In the genomic region with DNA sequence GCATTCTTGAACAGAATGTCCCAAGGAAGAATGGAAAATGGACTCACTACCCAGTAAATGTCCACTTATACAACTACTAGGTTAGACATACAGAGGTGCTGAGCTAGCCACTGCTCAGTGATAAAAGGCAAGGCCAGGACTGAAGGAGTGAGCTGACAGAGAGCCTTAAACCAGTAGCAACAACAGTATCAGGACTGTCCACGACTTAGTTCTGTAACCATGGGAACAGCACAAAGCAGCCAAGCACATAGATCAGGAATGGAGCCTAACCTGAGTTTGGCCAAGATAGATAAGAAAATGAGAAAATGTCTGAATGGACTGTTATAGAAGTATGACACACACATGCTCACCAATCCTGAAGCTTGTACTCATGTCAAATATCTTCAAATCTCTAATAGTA, we compare ENCODE assay signal across 27 mouse cellular contexts.
DNase-seq lines count a peak whose midpoint lies in the region; ATAC-seq lines count a peak whose summit lies in the region.
"Had no signal": no experiment of that assay in that cellular context is flagged by ENCODE, and none has a peak within 500 bp of the region (broad histone marks: within the 10 kb centered on the region; RNA-seq: fewer than 3 reads in every experiment).

No protein-coding gene starts in this region.

- ATAC-seq in hindbrain, embryonic 16.5 days = 0 out of 2 replicates have a peak, but pooled peaks have one; percentile 45
- ATAC-seq in hindbrain, embryonic 14.5 days (ENCODE audit: low FRiP score) = no peak
- ATAC-seq in midbrain, embryonic 13.5 days = 0 out of 2 replicates have a peak, but pooled peaks have one; percentile 17
- ATAC-seq in midbrain, embryonic 16.5 days = peak; percentile 76; the same call in 1 of the 2 replicates
- ATAC-seq: forebrain, embryonic 16.5 days had no signal

- 17% methylated on average over 1 of the region's 1 CpGs for WGBS in hindbrain, embryonic 16.5 days
- whole genome bisulfite sequencing in hindbrain, embryonic 14.5 days = 36% methylated on average over 1 of the region's 1 CpGs
- 22% methylated on average over 1 of the region's 1 CpGs for WGBS in midbrain, embryonic 13.5 days
- WGBS in midbrain, embryonic 16.5 days = 7% methylated on average over 1 of the region's 1 CpGs

- no peak overlapping the region for H3K4me3 ChIP-seq in hindbrain, embryonic 16.5 days (ENCODE audit: low read length)
- no peak overlapping the region for H3K4me3 ChIP-seq in hindbrain, embryonic 14.5 days (replicated peaks; ENCODE audit: low read length)
- H3K4me3 ChIP-seq in midbrain, embryonic 13.5 days (replicated peaks) = no peak overlapping the region
- no peak overlapping the region for H3K4me3 ChIP-seq in midbrain, embryonic 16.5 days (ENCODE audit: low read depth, low read length)
- H3K4me3 ChIP-seq: embryonic facial prominence, embryonic 10.5 days; embryonic facial prominence, embryonic 13.5 days; erythroblast, embryonic 14.5 days; forebrain, embryonic 12.5 days; gastrocnemius, adult 2 months; hindbrain, embryonic 10.5 days; hindbrain, embryonic 13.5 days had no signal

- no peaks in the 10 kb centered on the region for H3K4me1 ChIP-seq in hindbrain, embryonic 16.5 days (ENCODE audit: control insufficient read depth, insufficient read depth, low read depth, low read length)
- H3K4me1 ChIP-seq in hindbrain, embryonic 14.5 days (replicated peaks; ENCODE audit: control insufficient read depth, insufficient read depth, low read length) = no peaks in the 10 kb centered on the region
- no peaks in the 10 kb centered on the region for H3K4me1 ChIP-seq in midbrain, embryonic 13.5 days (replicated peaks)
- H3K4me1 ChIP-seq in midbrain, embryonic 16.5 days (ENCODE audit: control insufficient read depth, insufficient read depth, low read length) = no peaks in the 10 kb centered on the region
- H3K4me1 ChIP-seq: embryonic facial prominence, embryonic 10.5 days; embryonic facial prominence, embryonic 13.5 days; forebrain, embryonic 12.5 days; hindbrain, embryonic 10.5 days; hindbrain, embryonic 13.5 days had no signal

- no peak for DNase-seq in hindbrain, embryonic 14.5 days (ENCODE audit: low spot score)
- DNase-seq in right cerebral cortex, postnatal 14 days = no peak
- DNase-seq in MN1 (ENCODE audit: low spot score) = no peak
- DNase-seq: adrenal gland, adult 2 months; adrenal gland, postnatal 14 days; B cell, adult 2 months; cerebellum, adult 11-12 months; cerebellum, adult 8-10 months; cerebellum, postnatal 10 days; cerebellum, postnatal 36 days; embryo, embryonic 11 days; gastrocnemius, adult 2 months; gastrocnemius, postnatal 14 days; heart, adult 11 months had no signal

- H3K9me3 ChIP-seq in hindbrain, embryonic 16.5 days (ENCODE audit: control insufficient read depth, low read length) = no peaks in the 10 kb centered on the region
- no peaks in the 10 kb centered on the region for H3K9me3 ChIP-seq in hindbrain, embryonic 14.5 days (ENCODE audit: control insufficient read depth, low read length)
- no peaks in the 10 kb centered on the region for H3K9me3 ChIP-seq in midbrain, embryonic 13.5 days
- no peaks in the 10 kb centered on the region for H3K9me3 ChIP-seq in midbrain, embryonic 16.5 days (replicated peaks; ENCODE audit: control insufficient read depth, low read length, poor library complexity, severe bottlenecking)
- H3K9me3 ChIP-seq: embryonic facial prominence, embryonic 10.5 days; embryonic facial prominence, embryonic 13.5 days; forebrain, embryonic 12.5 days; G1E; hindbrain, embryonic 10.5 days; hindbrain, embryonic 13.5 days had no signal

- H3K27ac ChIP-seq in hindbrain, embryonic 16.5 days (ENCODE audit: low read depth, low read length) = no peak overlapping the region
- no peak overlapping the region for H3K27ac ChIP-seq in hindbrain, embryonic 14.5 days
- H3K27ac ChIP-seq in midbrain, embryonic 13.5 days = no peak overlapping the region
- H3K27ac ChIP-seq in midbrain, embryonic 16.5 days (ENCODE audit: low read length) = no peak overlapping the region
- H3K27ac ChIP-seq: embryonic facial prominence, embryonic 10.5 days; embryonic facial prominence, embryonic 13.5 days; forebrain, embryonic 12.5 days; gastrocnemius, adult 2 months; hindbrain, embryonic 10.5 days; hindbrain, embryonic 13.5 days had no signal

- H3K27me3 ChIP-seq in hindbrain, embryonic 16.5 days (replicated peaks; ENCODE audit: control insufficient read depth, insufficient read depth, low read length) = no peaks in the 10 kb centered on the region
- no peaks in the 10 kb centered on the region for H3K27me3 ChIP-seq in hindbrain, embryonic 14.5 days (ENCODE audit: control insufficient read depth, insufficient read depth, low read length)
- no peaks in the 10 kb centered on the region for H3K27me3 ChIP-seq in midbrain, embryonic 13.5 days
- H3K27me3 ChIP-seq in midbrain, embryonic 16.5 days (ENCODE audit: control insufficient read depth, insufficient read depth, low read depth, low read length) = no peaks in the 10 kb centered on the region
- H3K27me3 ChIP-seq: CH12.LX; embryonic facial prominence, embryonic 13.5 days; forebrain, embryonic 12.5 days; hindbrain, embryonic 13.5 days had no signal

- H3K4me2 ChIP-seq in hindbrain, embryonic 16.5 days (ENCODE audit: low read length) = no peak overlapping the region
- no peak overlapping the region for H3K4me2 ChIP-seq in hindbrain, embryonic 14.5 days (replicated peaks)
- H3K4me2 ChIP-seq in midbrain, embryonic 13.5 days (replicated peaks) = no peak overlapping the region
- H3K4me2 ChIP-seq in midbrain, embryonic 16.5 days (ENCODE audit: low read length) = no peak overlapping the region
- H3K4me2 ChIP-seq: embryonic facial prominence, embryonic 13.5 days; forebrain, embryonic 12.5 days; heart, embryonic 11.5 days; hindbrain, embryonic 13.5 days had no signal

- H3K36me3 ChIP-seq in hindbrain, embryonic 16.5 days (ENCODE audit: control insufficient read depth, insufficient read depth, low read length) = no peaks in the 10 kb centered on the region
- H3K36me3 ChIP-seq in hindbrain, embryonic 14.5 days (replicated peaks; ENCODE audit: control insufficient read depth, insufficient read depth) = no peaks in the 10 kb centered on the region
- H3K36me3 ChIP-seq in midbrain, embryonic 13.5 days = no peaks in the 10 kb centered on the region
- no peaks in the 10 kb centered on the region for H3K36me3 ChIP-seq in midbrain, embryonic 16.5 days (ENCODE audit: control insufficient read depth, insufficient read depth, low read length)
- H3K36me3 ChIP-seq: embryonic facial prominence, embryonic 10.5 days; embryonic facial prominence, embryonic 13.5 days; forebrain, embryonic 12.5 days; G1E; hindbrain, embryonic 10.5 days; hindbrain, embryonic 13.5 days had no signal

- no peak overlapping the region for H3K9ac ChIP-seq in hindbrain, embryonic 16.5 days (ENCODE audit: low read depth, low read length)
- no peak overlapping the region for H3K9ac ChIP-seq in hindbrain, embryonic 14.5 days
- H3K9ac ChIP-seq in midbrain, embryonic 13.5 days (replicated peaks) = no peak overlapping the region
- no peak overlapping the region for H3K9ac ChIP-seq in midbrain, embryonic 16.5 days (ENCODE audit: low read depth, low read length)
- H3K9ac ChIP-seq: embryonic facial prominence, embryonic 13.5 days; forebrain, embryonic 12.5 days; hindbrain, embryonic 13.5 days had no signal
